Mouse (Mus musculus): ENCODE results near the gene Hes3. TPM values are rescaled to one million over a fixed set of nuclear protein-coding genes. Genes with fewer than 3 reads are reported as not detected.
A peak's percentile ranks its signal among the peaks of the same experiment; 100 is the strongest.

Hes3 gene
- polyA plus RNA-seq, 1 experiment from 2014 or later = 0.24 TPM

DNA sequence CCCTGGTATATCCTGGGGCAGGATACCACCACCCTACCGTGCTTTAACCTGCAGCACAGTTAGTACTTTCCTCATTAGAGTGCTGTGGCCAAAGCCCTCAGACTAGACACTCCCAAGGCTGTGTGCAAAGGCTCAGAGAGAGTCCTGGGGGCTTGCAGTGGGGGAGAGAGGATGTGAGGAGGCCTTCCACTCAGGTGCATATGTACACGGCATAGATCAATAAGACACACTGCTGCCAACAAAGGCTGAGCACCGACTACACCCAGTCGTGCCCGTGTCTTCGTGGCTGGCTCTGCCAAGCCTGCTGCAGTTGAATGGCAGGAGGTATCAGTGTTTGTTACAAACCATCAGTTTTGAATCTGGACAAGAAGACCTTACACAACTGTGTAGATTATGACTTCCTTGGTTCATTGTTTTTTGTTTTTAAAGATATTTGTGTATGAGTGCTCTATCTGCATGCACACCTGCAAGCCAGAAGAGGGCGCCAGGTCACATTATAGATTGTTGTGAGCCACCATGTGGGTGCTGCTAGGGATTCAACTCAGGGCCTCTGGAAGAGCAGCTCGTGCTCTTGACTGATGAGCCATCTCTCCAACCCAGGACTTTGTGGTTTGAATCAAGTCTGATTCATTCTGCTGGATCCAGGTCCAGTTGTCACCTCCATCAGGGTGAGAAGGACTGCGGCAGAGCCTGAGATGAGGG, 26.4 kb downstream of the Hes3 start:
- peaks cover 17% of the 10 kb centered on the region; the same call in 1 of the 2 replicates for H3K36me3 ChIP-seq
- H3K9me3 ChIP-seq = no peaks in the 10 kb centered on the region
- WGBS = 90% methylated on average over 9 of the region's 9 CpGs
- no peak overlapping the region for H3K27ac ChIP-seq (replicated peaks)
- H3K9ac ChIP-seq = no peak overlapping the region
- no peak for ATAC-seq (ENCODE audit: low read depth)
- no peak overlapping the region for H3K4me2 ChIP-seq
- H3K27me3 ChIP-seq = no peaks in the 10 kb centered on the region
- H3K4me1 ChIP-seq (replicated peaks) = peaks cover 50% of the 10 kb centered on the region
- no peak overlapping the region for H3K4me3 ChIP-seq

DNA sequence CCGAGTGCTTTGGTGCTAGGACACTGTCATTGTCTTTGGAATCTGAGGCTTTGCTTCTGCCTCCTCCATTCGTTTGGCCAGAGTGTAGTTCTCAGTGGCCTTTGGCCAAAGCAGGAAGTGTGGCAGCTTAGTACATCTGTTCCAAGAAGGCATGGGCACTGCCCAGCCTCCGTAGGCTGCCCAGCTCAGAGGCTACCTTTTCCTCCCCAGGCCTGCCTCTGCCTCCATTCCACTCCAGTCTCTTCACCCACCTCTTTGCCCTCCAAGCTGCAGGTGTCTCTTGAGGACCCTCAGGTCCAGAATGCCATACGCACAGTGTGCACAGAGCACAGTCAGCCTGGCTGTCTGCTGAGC, 27.3 kb downstream of the Hes3 start:
- Histone ChIP-seq H3K4me3 (no peak overlapping the region), H3K9ac (no peak overlapping the region), H3K9me3 (no peaks in the 10 kb centered on the region), H3K27me3 (no peaks in the 10 kb centered on the region), H3K27ac (replicated peaks) (no peak overlapping the region), H3K4me1 (replicated peaks) (peaks cover 48% of the 10 kb centered on the region), H3K4me2 (0 out of 2 replicates have a peak overlapping the region, but pooled peaks have one; percentile 16), H3K36me3 (peaks cover 17% of the 10 kb centered on the region; the same call in 1 of the 2 replicates)
- ATAC-seq (ENCODE audit: low read depth) = no peak
- 58% methylated on average over 4 of the region's 4 CpGs for WGBS

DNA sequence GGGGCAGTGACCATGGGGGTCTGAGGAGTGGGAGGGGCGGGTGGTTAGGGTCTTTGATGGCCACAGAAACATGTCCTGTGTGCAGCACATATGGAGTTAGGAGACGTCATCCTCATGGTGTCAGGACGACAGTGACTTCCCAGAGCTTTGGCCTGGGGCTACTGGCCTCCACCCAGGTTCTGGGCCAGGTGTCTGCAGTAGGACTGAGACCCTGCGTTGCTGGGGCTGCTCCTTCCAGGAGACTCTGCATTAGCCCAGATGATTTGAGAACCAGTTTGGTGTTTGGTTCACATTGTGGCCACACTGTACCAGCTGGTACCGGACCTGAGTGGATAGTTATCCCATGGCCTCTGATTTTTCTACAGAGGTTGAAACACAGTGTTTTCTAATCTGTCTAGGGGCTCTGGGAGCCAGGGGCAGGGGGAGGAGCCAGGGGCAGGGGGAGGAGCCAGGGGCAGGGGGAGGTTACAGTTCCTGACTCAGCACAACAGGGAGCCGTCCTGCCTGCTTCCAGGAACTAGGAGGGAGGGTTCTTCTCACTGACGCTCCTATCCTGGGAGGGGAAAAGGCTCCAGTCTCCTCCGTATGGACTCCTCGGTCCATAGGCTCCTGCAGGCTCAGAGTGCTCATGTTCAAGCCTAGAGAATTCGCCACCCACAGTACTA, 27.8 kb downstream of the Hes3 start:
- peaks cover 43% of the 10 kb centered on the region for H3K4me1 ChIP-seq (replicated peaks)

DNA sequence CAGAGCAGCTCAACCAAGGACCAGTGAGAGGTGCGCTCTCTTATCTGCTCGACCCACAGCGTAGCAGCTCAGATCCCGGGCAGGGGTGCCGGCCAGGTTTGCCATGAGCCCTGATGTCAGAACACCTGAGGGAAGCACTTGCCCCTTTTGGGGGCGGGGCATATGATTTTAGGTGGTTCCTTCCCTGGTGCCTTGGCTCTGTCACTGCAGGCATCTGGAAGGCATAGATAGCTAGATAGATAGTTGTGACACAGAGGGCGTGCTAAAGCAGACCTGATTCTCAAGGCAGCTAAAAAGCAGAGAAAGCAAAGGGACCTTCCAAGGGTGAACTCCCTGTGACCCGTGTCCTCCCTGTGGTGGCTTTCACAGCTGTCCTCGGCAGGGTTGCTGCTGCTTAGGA, 28.4 kb downstream of the Hes3 start:
- ATAC-seq (ENCODE audit: low read depth) = no peak
- no peaks in the 10 kb centered on the region for H3K9me3 ChIP-seq
- no peaks in the 10 kb centered on the region for H3K27me3 ChIP-seq
- WGBS = 67% methylated on average over 9 of the region's 9 CpGs
- no peak overlapping the region for H3K4me2 ChIP-seq
- peaks cover 38% of the 10 kb centered on the region for H3K4me1 ChIP-seq (replicated peaks)
- H3K27ac ChIP-seq (replicated peaks) = no peak overlapping the region
- peaks cover 15% of the 10 kb centered on the region; the same call in 1 of the 2 replicates for H3K36me3 ChIP-seq
- H3K9ac ChIP-seq = no peak overlapping the region
- H3K4me3 ChIP-seq = no peak overlapping the region

More for the DNA sequence above, 27.8 kb downstream of the Hes3 start:
- Histone ChIP-seq H3K4me2 (0 out of 2 replicates have a peak overlapping the region, but pooled peaks have one; percentile 16), H3K4me3 (no peak overlapping the region), H3K9me3 (no peaks in the 10 kb centered on the region), H3K27me3 (no peaks in the 10 kb centered on the region), H3K9ac (no peak overlapping the region), H3K27ac (replicated peaks) (no peak overlapping the region), H3K36me3 (peaks cover 17% of the 10 kb centered on the region; the same call in 1 of the 2 replicates)
- no peak for ATAC-seq (ENCODE audit: low read depth)
- 34% methylated on average over 10 of the region's 10 CpGs for WGBS

DNA sequence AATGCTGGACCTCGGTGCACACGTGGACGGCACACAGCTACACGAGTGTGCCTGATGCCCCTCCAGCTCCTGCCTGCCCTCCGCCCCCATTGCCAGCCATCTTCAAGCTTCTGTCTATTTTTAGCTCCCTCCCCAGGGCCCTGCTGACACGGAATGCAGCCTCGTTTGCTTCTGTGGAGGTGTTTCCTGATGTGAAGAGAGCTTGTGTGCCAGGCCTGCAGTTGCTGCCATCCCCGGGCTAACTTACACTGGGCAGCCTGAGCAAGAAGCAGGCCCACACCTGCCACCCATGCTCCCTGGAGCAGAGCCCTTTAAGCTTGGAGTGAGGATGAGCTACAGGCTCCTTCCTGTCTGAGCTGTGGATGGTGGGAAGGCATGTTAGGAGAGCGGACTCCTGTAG, 29.3 kb downstream of the Hes3 start:
- no peak for ATAC-seq (ENCODE audit: low read depth)
- 72% methylated on average over 9 of the region's 9 CpGs for WGBS
- H3K36me3 ChIP-seq = peaks cover 13% of the 10 kb centered on the region; the same call in 1 of the 2 replicates
- H3K4me2 ChIP-seq = no peak overlapping the region
- H3K4me1 ChIP-seq (replicated peaks) = peaks cover 31% of the 10 kb centered on the region
- H3K27ac ChIP-seq (replicated peaks) = no peak overlapping the region
- no peaks in the 10 kb centered on the region for H3K9me3 ChIP-seq
- no peak overlapping the region for H3K9ac ChIP-seq
- H3K4me3 ChIP-seq = no peak overlapping the region
- no peaks in the 10 kb centered on the region for H3K27me3 ChIP-seq

DNA sequence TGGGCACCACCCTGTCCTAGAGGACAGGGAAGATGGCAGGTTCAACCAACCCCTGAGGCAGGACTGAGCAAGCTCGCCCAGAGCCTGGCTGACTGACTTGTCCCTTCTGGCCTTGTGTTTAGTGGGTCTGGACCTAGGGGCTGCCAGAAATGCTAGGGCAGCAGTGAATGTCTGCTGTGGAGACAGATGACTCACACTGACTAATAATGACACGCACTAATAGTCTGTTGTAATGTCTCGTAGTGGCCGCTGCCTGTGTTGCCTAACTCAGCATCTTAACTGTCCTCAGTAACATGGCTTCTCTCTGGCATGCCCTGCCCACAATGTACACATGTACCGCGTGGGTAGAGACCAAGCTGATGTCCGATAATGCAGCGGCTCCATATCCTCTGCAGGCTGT, 31.0 kb downstream of the Hes3 start:
- Histone ChIP-seq H3K27ac (replicated peaks) (no peak overlapping the region), H3K36me3 (peaks cover 16% of the 10 kb centered on the region; the same call in 1 of the 2 replicates), H3K4me1 (replicated peaks) (peaks cover 29% of the 10 kb centered on the region), H3K9ac (no peak overlapping the region), H3K9me3 (no peaks in the 10 kb centered on the region), H3K27me3 (no peaks in the 10 kb centered on the region), H3K4me2 (no peak overlapping the region), H3K4me3 (no peak overlapping the region)
- no peak for ATAC-seq (ENCODE audit: low read depth)
- 93% methylated on average over 8 of the region's 8 CpGs for WGBS

DNA sequence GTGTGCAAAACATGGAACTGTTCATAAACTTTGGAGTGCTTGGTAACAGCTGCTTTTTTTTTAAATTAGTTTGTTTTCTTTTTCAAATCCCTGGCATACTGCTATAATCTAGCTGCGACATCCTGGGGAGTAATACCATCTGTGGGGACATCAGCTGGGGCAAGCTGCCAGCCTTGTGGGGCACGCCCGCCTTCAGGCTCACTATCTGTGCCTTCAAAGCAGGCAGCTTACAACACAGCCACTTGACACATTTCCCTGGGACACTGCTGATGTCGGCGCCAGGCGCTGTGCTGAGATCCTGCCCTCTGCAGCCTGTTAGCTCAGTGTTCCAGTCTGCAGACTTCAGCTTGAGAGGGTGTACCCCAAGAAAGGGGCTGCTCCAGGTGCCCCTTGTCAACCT, 34.4 kb downstream of the Hes3 start:
- Histone ChIP-seq H3K9me3 (no peaks in the 10 kb centered on the region), H3K27ac (replicated peaks) (no peak overlapping the region), H3K4me1 (replicated peaks) (peaks cover 14% of the 10 kb centered on the region), H3K36me3 (peaks cover 21% of the 10 kb centered on the region), H3K27me3 (no peaks in the 10 kb centered on the region), H3K4me3 (no peak overlapping the region), H3K4me2 (no peak overlapping the region), H3K9ac (no peak overlapping the region)
- no peak for ATAC-seq (ENCODE audit: low read depth)
- WGBS = 63% methylated on average over 6 of the region's 6 CpGs

DNA sequence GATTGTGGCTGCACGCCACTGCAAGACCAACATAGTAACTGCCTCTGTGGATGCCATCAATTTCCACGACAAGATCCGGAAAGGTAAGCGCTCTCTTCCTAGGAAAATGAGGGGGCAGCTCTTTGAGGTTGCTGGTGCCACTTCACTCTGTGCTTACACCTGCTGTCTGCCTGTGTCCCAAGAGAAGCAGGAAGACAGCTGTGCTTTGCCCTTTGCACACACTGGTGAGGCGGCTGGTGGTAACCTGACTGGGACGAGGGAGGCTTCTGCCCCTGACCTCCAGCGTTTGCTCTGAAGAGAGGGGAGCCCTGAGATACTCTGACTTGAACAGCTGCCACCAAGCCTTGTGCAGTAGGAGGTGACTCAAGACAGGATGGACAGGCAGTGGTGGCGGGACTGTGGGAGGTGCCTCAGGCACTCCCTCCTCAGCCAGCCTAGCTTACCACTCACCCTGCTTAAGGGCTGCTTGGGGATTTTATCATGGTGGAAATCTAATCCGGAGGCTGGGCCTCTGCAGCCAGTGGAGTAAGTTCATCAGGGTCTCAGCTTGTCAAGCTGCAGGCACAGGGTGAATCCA, 38.2 kb downstream of the Hes3 start:
- Histone ChIP-seq H3K27ac (replicated peaks) (no peak overlapping the region), H3K9ac (no peak overlapping the region), H3K4me3 (no peak overlapping the region), H3K4me1 (replicated peaks) (peaks cover 14% of the 10 kb centered on the region; the same call in 1 of the 2 replicates), H3K9me3 (no peaks in the 10 kb centered on the region), H3K4me2 (no peak overlapping the region), H3K36me3 (peaks cover 17% of the 10 kb centered on the region; the same call in 1 of the 2 replicates), H3K27me3 (no peaks in the 10 kb centered on the region)
- 84% methylated on average over 9 of the region's 9 CpGs for WGBS
- ATAC-seq (ENCODE audit: low read depth) = no peak

DNA sequence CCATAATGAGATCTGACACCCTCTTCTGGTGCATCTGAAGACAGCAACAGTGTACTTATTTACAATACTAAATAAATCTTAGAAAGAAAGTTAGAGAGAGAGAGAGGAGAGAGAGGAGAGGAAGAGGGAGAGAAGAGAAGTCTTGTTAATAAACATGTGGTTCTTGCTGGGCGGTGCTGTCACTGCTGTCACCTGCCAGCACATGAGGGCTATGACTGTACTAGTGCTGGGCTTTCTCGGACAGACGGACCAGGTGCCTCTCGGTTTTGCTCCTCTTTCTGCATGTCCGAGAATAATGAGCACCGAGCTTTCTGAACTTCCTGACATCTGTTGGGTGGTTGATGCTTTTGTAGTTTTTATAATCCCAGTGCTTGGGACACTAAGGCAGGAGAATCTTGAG, 40.8 kb downstream of the Hes3 start:
- Histone ChIP-seq H3K36me3 (peaks cover 13% of the 10 kb centered on the region; the same call in 1 of the 2 replicates), H3K9ac (no peak overlapping the region), H3K9me3 (no peaks in the 10 kb centered on the region), H3K4me2 (no peak overlapping the region), H3K27me3 (no peaks in the 10 kb centered on the region), H3K27ac (replicated peaks) (no peak overlapping the region), H3K4me3 (no peak overlapping the region), H3K4me1 (replicated peaks) (peaks cover 20% of the 10 kb centered on the region)
- 90% methylated on average over 6 of the region's 6 CpGs for WGBS
- no peak for ATAC-seq (ENCODE audit: low read depth)

DNA sequence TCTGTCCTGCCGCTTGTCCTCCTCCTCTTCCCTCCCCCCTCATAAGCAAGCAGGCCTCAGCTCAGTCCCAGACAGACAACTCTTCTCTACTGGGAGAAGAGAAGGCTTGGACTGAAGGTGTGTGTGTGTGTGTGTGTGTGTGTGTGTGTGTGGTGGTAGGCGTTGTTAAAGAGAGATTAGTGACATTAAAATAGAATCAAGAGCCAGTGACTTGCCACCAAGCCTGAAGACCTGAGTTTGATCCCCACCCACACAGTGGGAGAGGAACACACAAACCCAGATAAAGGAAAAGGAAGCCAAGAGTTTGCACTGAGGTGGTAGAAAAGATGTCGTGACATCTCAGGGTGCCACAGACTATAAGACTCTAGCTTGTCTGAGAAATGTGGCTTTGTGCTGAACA, 44.3 kb downstream of the Hes3 start:
- no peaks in the 10 kb centered on the region for H3K27me3 ChIP-seq
- H3K4me1 ChIP-seq (replicated peaks) = peaks cover 24% of the 10 kb centered on the region
- H3K36me3 ChIP-seq = no peaks in the 10 kb centered on the region
- WGBS = 80% methylated on average over 3 of the region's 3 CpGs
- no peak overlapping the region for H3K4me3 ChIP-seq
- 0 out of 2 replicates have a peak overlapping the region, but pooled peaks have one; percentile 35 for H3K27ac ChIP-seq (replicated peaks)
- H3K4me2 ChIP-seq = no peak overlapping the region
- no peak overlapping the region for H3K9ac ChIP-seq
- H3K9me3 ChIP-seq = no peaks in the 10 kb centered on the region
- no peak for ATAC-seq (ENCODE audit: low read depth)

DNA sequence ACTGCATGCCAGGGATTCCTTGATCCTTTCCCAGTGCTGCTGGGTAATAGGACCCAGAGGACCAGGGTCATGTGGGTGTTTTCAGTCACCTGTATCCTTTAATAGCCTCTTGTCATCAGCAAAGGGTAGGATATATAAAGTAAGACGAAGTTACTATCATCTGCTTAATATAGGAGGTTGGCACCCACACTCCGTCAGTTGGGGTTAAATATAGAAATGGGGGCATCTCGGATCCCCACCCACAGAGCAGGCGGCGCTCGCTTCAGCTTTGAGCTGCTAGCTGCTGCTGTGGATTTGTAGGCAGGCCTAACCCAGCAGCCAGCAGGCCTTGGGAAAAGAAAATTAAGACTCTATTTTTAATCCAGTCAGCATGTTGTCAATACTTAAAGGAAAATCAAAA, 45.5 kb downstream of the Hes3 start:
- Histone ChIP-seq H3K4me1 (replicated peaks) (peaks cover 24% of the 10 kb centered on the region), H3K36me3 (peaks cover 6% of the 10 kb centered on the region; the same call in 1 of the 2 replicates), H3K27ac (replicated peaks) (peak overlapping the region; percentile 35; the same call in 1 of the 2 replicates), H3K9ac (no peak overlapping the region), H3K4me3 (no peak overlapping the region), H3K27me3 (no peaks in the 10 kb centered on the region), H3K4me2 (no peak overlapping the region), H3K9me3 (no peaks in the 10 kb centered on the region)
- ATAC-seq (ENCODE audit: low read depth) = no peak
- WGBS = 75% methylated on average over 6 of the region's 6 CpGs

Measured in neural tube, embryonic 13.5 days (tissue).